Mouse (Mus musculus): ENCODE measurements around the gene Ftl1-ps1. TPM values are rescaled to one million over a fixed set of nuclear protein-coding genes. Genes with fewer than 3 reads are reported as not detected.

Gene Ftl1-ps1
- polyA plus RNA-seq, 1 experiment from 2014 or later, result 75.3 TPM

MicroRNAs within 50 kb of the gene (microRNA counts, 519-probe panel; counts per million panel counts)
- not detected for microRNA mmu-miR-692

Small RNA genes within 50 kb of the gene (microRNA-seq; reads per million reads assigned to microRNA genes)
- gene Mir692-3, result not detected

Other genes with a start within 250 kb of the Ftl1-ps1 start
- gene Exoc3, start 191.0 kb upstream of the Ftl1-ps1 start, polyA plus RNA-seq (2015; fragmentation: Nextera tagmentation; extraction: Ambion mirVana), result 128 and 145 TPM in 2 replicates
- gene Ahrr, start 107.4 kb upstream of the Ftl1-ps1 start, polyA plus RNA-seq (2015; fragmentation: Nextera tagmentation; extraction: Ambion mirVana), result 0.43 and 0.88 TPM in 2 replicates
- 106 and 118 TPM in 2 replicates for gene Pdcd6, start 82.1 kb upstream of the Ftl1-ps1 start, polyA plus RNA-seq (2015; fragmentation: Nextera tagmentation; extraction: Ambion mirVana)
- gene Sdha, start 49.4 kb upstream of the Ftl1-ps1 start, polyA plus RNA-seq (2015; fragmentation: Nextera tagmentation; extraction: Ambion mirVana), result 238 and 246 TPM in 2 replicates
- 38.8 and 44.5 TPM in 2 replicates for gene Ccdc127, start 49.4 kb upstream of the Ftl1-ps1 start, polyA plus RNA-seq (2015; fragmentation: Nextera tagmentation; extraction: Ambion mirVana)
- gene Lrrc14b, start 35.7 kb upstream of the Ftl1-ps1 start, polyA plus RNA-seq (2015; fragmentation: Nextera tagmentation; extraction: Ambion mirVana), result not detected in 2 replicates
- gene Zfp72, start 8.9 kb upstream of the Ftl1-ps1 start, polyA plus RNA-seq (2015; fragmentation: Nextera tagmentation; extraction: Ambion mirVana), result 9.0 and 9.6 TPM in 2 replicates
- gene Zfp825, start 94.3 kb downstream of the Ftl1-ps1 start, polyA plus RNA-seq (2015; fragmentation: Nextera tagmentation; extraction: Ambion mirVana), result 17.1 and 19.7 TPM in 2 replicates
- gene Erap1, start 239.9 kb downstream of the Ftl1-ps1 start, polyA plus RNA-seq (2015; fragmentation: Nextera tagmentation; extraction: Ambion mirVana), result 3.3 and 4.8 TPM in 2 replicates